Mouse (Mus musculus) ES-E14 (cell line): ENCODE data around the gene Themis2. TPM values are rescaled to one million over a fixed set of nuclear protein-coding genes. Genes with fewer than 3 reads are reported as not detected.
"Not testable (repeated sequence)": the region's sequence is repeated elsewhere in the genome, so short reads cannot be mapped to it uniquely, and the experiment has no call there.

ENCODE experiments used
- DNase-seq: peaks from one replicate; pipeline ENCODE4 v3.0.0-alpha.2; 2013; ENCODE audit warnings: low read depth, low spot score
- H3K27ac ChIP-seq: 2 replicates; pipeline ENCODE4 v1.5.1; 2012; ENCODE audit warnings: low read depth, mild to moderate bottlenecking, low read length, moderate library complexity, mixed read lengths; ENCODE audit not compliant: poor library complexity, insufficient read depth, severe bottlenecking
- H3K36me3 ChIP-seq: 2 replicates; pipeline ENCODE4 v1.6.1; 2012; ENCODE audit warnings: mild to moderate bottlenecking, low read length, moderate library complexity, mixed read lengths; ENCODE audit not compliant: control insufficient read depth, poor library complexity, insufficient read depth, severe bottlenecking
- H3K4me1 ChIP-seq, 2 experiments: fragments of 150-350 bp in 1 of 2; sonication (generic) in 1 of 2; 2 replicates each; pipeline ENCODE4 v1.6.1; 2012; ENCODE audit warnings: low read length in 2 of 2, mild to moderate bottlenecking in 1 of 2, mixed read lengths in 1 of 2; ENCODE audit not compliant: control insufficient read depth in 2 of 2, insufficient read depth in 2 of 2, poor library complexity in 1 of 2
- H3K4me3 ChIP-seq, 2 experiments: fragments of 150-350 bp in 1 of 2; sonication (generic) in 1 of 2; 2 replicates each; pipeline ENCODE4 v1.5.1; 2012; ENCODE audit warnings: low read length in 2 of 2, low read depth in 1 of 2, mild to moderate bottlenecking in 1 of 2, mixed read lengths in 1 of 2; ENCODE audit not compliant: insufficient read depth in 1 of 2, poor library complexity in 1 of 2, severe bottlenecking in 1 of 2
- H3K9ac ChIP-seq: 2 replicates; pipeline ENCODE4 v1.6.1; 2012; ENCODE audit warnings: low read depth, mild to moderate bottlenecking, low read length, mixed read lengths; ENCODE audit not compliant: poor library complexity, insufficient read depth, severe bottlenecking
- H3K9me3 ChIP-seq: fragments of 150-350 bp; sonication (generic); 2 replicates; pipeline ENCODE4 v1.6.1; 2012; ENCODE audit warnings: low read depth, mild to moderate bottlenecking, low read length; ENCODE audit not compliant: control insufficient read depth, insufficient read depth
- CHD2 ChIP-seq: IDR thresholded peaks from 2 replicates; pipeline ENCODE4 v1.6.1; 2014; ENCODE audit warnings: mild to moderate bottlenecking, low read depth, low read length, inconsistent platforms
- HCFC1 ChIP-seq: IDR thresholded peaks from 2 replicates; pipeline ENCODE4 v1.6.1; 2012; ENCODE audit warnings: low read length, inconsistent platforms, borderline replicate concordance; ENCODE audit not compliant: insufficient read depth
- MAFK ChIP-seq: IDR thresholded peaks from 2 replicates; pipeline ENCODE4 v1.6.1; 2014; ENCODE audit warnings: mild to moderate bottlenecking, low read depth, low read length, inconsistent platforms; ENCODE audit not compliant: insufficient read depth
- ZC3H11A ChIP-seq: IDR thresholded peaks from 2 replicates; pipeline ENCODE4 v1.6.1; 2012; ENCODE audit warnings: low read depth, mild to moderate bottlenecking, inconsistent platforms, low read length, borderline replicate concordance
- ZNF384 ChIP-seq: IDR thresholded peaks from 2 replicates; pipeline ENCODE4 v1.6.1; 2012; ENCODE audit warnings: low read depth, low read length, inconsistent platforms
- in situ Hi-C, 2 experiments: fragments of 600-800 bp; cut with MboI; formaldehyde crosslinking; loops; one replicate each; pipeline ENCODE4 v1.15.1; 2025; ENCODE audit warnings: low sequenced_read_pairs in 2 of 2, inconsistent platforms in 1 of 2; ENCODE audit not compliant: unreplicated experiment in 2 of 2
- total RNA-seq: library from RNA; depleted of rRNA; stranded (reverse); fragments of 300-350 nt; gene quantifications from 2 replicates; pipeline ENCODE4 v1.2.3, GENCODE M21; 2012

The Themis2 gene
- total RNA-seq, 1 experiment: 1.1 TPM

DNA sequence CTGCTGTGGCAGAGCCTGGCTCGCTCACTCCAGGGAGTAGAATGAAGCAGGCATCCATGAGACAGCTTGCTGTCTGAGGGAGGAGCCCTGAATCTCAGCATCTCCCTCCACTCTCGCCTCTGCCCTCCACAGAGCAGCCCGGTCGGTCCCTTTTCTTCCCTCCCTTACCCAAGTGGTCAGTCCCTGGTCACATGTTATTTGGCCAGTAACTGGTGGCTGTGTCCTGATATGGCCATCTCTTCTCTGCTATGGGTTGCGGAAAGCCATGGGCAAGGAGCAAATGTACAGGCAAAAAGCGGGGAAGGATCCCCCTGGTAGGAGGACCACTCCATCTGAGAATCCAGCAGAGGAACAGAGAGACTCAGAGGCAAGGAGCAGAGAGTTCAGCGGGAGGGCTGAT, 1.0 kb downstream of the Themis2 start:
- TF ChIP-seq HCFC1: no peak
- TF ChIP-seq ZNF384: no peak
- TF ChIP-seq MAFK: no peak
- TF ChIP-seq ZC3H11A: no peak
- TF ChIP-seq CHD2: no peak
- DNase-seq: no peak
- Histone ChIP-seq H3K4me3 (no peak overlapping the region), H3K27ac (no peak overlapping the region), H3K36me3 (no peaks in the 10 kb centered on the region), H3K9me3 (no peaks in the 10 kb centered on the region), H3K4me1 (no peaks in the 10 kb centered on the region), H3K9ac (no peak overlapping the region)
- in situ Hi-C loops: no loop called here

DNA sequence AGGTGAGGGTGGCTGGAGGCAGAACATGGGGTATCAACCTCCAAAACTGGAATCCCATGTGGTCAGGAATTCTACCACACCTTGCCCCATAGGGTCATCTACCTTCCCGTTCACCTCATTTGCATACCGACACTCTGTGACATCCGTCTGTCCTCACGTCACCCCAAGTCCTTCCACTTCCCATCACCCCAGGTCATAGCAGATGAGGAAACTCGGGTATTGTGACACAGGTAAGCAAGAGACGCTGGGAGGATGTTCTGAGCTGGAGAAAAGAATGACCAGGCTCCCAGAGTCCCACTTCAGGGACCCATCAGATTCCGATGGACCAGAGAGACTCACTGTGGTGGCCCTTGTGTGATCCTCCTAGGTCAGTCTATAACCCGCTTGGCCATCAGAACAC, 1.4 kb downstream of the Themis2 start:
- no peaks in the 10 kb centered on the region for H3K4me1 ChIP-seq
- H3K27ac ChIP-seq: no peak overlapping the region

DNA sequence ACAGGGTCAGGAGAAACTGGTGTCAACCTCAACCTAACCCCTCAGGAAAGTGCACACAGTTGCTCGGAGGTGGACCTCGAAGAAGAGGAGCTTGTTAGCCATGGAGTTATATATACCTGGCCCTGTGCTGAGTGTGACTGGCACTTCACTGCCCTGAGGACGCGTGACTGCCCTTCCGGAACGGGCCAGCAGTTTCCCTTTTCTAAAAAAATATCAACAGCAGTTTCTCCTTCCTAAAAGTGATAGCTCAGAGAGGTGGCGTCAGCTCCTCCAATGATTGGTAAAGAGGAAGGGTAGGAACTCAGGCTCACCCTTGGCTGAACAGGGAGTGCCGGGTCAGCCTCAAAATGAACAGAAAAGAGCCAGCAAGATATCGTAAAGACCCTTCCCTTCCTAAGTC, 2.2 kb downstream of the Themis2 start:
- in situ Hi-C loops: no loop called here
- no peaks in the 10 kb centered on the region for H3K36me3 ChIP-seq
- H3K9ac ChIP-seq: no peak overlapping the region
- no peak for DNase-seq
- H3K4me1 ChIP-seq: no peaks in the 10 kb centered on the region
- no peak overlapping the region for H3K27ac ChIP-seq
- no peaks in the 10 kb centered on the region for H3K9me3 ChIP-seq
- no peak overlapping the region for H3K4me3 ChIP-seq
- TF ChIP-seq ZNF384: no peak
- TF ChIP-seq HCFC1: no peak
- no peak for TF ChIP-seq ZC3H11A

More for the DNA sequence above, 1.4 kb downstream of the Themis2 start:
- Histone ChIP-seq H3K9me3 (no peaks in the 10 kb centered on the region), H3K36me3 (no peaks in the 10 kb centered on the region), H3K4me3 (no peak overlapping the region), H3K9ac (no peak overlapping the region)
- TF ChIP-seq CHD2: no peak
- TF ChIP-seq ZNF384: no peak
- no peak for TF ChIP-seq MAFK
- TF ChIP-seq HCFC1: no peak
- TF ChIP-seq ZC3H11A: no peak
- in situ Hi-C loops: no loop called here
- DNase-seq: no peak

DNA sequence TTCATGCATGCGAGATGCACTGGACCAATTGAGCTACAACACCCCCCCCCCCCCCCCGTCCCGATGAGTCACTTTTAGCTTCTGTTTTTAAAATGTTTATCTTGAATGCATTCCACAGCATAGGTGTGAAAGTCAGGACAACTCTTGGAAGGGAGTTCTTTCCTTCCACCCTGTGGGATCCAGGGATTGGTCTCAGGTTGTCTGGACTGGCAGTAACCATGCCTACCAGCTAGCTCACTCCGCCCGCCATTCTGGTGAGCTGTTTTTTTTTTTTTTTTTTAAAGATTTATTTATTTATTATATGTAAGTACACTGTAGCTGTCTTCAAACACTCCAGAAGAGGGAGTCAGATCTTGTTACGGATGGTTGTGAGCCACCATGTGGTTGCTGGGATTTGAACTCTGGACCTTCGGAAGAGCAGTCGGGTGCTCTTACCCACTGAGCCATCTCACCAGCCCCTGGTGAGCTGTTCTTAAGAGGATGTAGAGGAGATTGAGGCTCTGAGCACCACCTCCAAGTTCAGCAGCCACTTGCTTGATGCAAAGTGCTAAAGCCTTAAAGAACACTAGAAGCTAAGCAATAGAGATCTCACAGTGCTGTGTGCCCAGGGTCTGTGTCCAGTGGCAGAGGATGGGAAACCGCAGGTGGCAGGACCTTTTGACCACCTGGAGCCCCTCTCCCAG, 2.7 kb downstream of the Themis2 start:
- H3K4me3 ChIP-seq, in situ Hi-C loops, H3K9ac ChIP-seq, H3K27ac ChIP-seq, H3K9me3 ChIP-seq, DNase-seq, H3K36me3 ChIP-seq, H3K4me1 ChIP-seq: not testable (repeated sequence)

DNA sequence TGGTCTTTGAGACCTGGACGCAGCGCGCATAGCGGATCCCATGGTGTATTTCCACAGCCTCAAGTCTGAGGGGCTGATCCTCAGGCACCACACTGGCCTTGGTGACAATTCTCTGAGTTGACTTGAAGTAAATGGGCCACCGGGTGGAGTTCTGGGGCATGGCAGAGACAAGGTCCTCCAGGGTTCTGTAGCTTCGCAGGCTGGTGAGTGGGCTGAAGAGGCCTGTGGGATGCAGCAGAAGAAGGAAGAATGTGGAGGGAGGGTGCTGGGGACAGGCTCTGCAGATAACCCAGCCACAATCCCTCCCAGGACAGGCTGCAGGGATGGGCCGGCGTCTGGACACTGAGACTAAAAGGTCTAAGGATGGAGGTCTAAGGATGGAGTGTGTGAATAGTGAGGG, 6.5 kb downstream of the Themis2 start:
- Histone ChIP-seq H3K4me3 (no peak overlapping the region), H3K27ac (no peak overlapping the region), H3K9ac (no peak overlapping the region), H3K4me1 (no peaks in the 10 kb centered on the region), H3K36me3 (no peaks in the 10 kb centered on the region), H3K9me3 (no peaks in the 10 kb centered on the region)
- DNase-seq: no peak
- no peak for TF ChIP-seq CHD2
- in situ Hi-C loops: no loop called here
